Mouse (Mus musculus): ENCODE measurements at regions not wholly inside any gene's neighbourhood (a gene's known extent, or its start where the extent isn't known, plus 50 kb on each side); places are given as distances from the start of the nearest gene placed in this dataset.

- Histone ChIP-seq H3K4me2 (replicated peaks; ENCODE audit: low read depth, low read length) (no peak overlapping the region), H3K9me3 (ENCODE audit: low read length) (no peaks in the 10 kb centered on the region), H3K27ac (ENCODE audit: low read length) (no peak overlapping the region), H3K36me3 (ENCODE audit: insufficient read depth, low read length) (no peaks in the 10 kb centered on the region), H3K4me3 (ENCODE audit: low read depth, low read length) (no peak overlapping the region), H3K9ac (replicated peaks; ENCODE audit: low read depth) (no peak overlapping the region), H3K27me3 (replicated peaks; ENCODE audit: insufficient read depth, low read length) (no peaks in the 10 kb centered on the region), H3K4me1 (ENCODE audit: insufficient read depth, low read depth, low read length) (no peaks in the 10 kb centered on the region)
- WGBS: 65% methylated on average over 4 of the region's 4 CpGs
- no peak for TF ChIP-seq EP300 (IDR thresholded peaks at IDR 0.05)
- TF ChIP-seq CTCF (IDR thresholded peaks at IDR 0.05): no peak
- no peak for ATAC-seq
- no peak for DNase-seq (ENCODE audit: low spot score)
These were observed 293.8 kb upstream of the Tnp1 start for GRCm38 (mm10) chr1:73309556-73309955.

DNA sequence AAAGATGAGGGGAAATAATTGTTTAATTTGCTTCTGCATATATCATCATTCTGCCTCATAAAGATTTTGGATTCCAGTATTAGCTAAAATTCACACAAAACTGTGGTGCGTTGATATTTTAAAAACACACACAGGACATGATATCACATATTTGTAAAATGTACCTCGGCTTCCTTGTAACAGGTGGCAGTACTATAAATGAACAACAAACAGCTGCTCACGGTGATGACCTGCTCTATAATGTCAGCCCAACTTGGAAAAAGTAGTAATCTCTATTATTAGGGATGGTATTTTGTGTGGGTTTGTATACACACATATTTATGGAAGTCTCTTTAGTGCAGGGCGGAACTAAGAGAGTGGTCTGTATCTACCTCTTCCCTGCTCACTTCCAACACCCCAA, 292.7 kb upstream of the Tnp1 start:
- WGBS: 88% methylated on average over 4 of the region's 4 CpGs
- TF ChIP-seq CTCF (IDR thresholded peaks at IDR 0.05): no peak

GRCm38 (mm10) chr1:73307194-73307593, 291.5 kb upstream of the Tnp1 start:
- Histone ChIP-seq H3K9me3 (ENCODE audit: low read length) (no peaks in the 10 kb centered on the region), H3K27me3 (replicated peaks; ENCODE audit: insufficient read depth, low read length) (no peaks in the 10 kb centered on the region), H3K27ac (ENCODE audit: low read length) (no peak overlapping the region), H3K4me2 (replicated peaks; ENCODE audit: low read depth, low read length) (no peak overlapping the region), H3K9ac (replicated peaks; ENCODE audit: low read depth) (no peak overlapping the region), H3K4me3 (ENCODE audit: low read depth, low read length) (no peak overlapping the region), H3K4me1 (ENCODE audit: insufficient read depth, low read depth, low read length) (no peaks in the 10 kb centered on the region), H3K36me3 (ENCODE audit: insufficient read depth, low read length) (no peaks in the 10 kb centered on the region)
- ATAC-seq: peak; percentile 32; the same call in 1 of the 2 replicates
- DNase-seq (ENCODE audit: low spot score): peak; percentile 31
- WGBS: 11% methylated on average over 3 of the region's 3 CpGs
- TF ChIP-seq CTCF (IDR thresholded peaks at IDR 0.05): no peak
- TF ChIP-seq EP300 (IDR thresholded peaks at IDR 0.05): no peak

More for the DNA sequence above, 292.7 kb upstream of the Tnp1 start:
- Histone ChIP-seq H3K4me1 (ENCODE audit: insufficient read depth, low read depth, low read length) (no peaks in the 10 kb centered on the region), H3K27me3 (replicated peaks; ENCODE audit: insufficient read depth, low read length) (no peaks in the 10 kb centered on the region), H3K9me3 (ENCODE audit: low read length) (no peaks in the 10 kb centered on the region), H3K27ac (ENCODE audit: low read length) (no peak overlapping the region), H3K4me3 (ENCODE audit: low read depth, low read length) (no peak overlapping the region), H3K9ac (replicated peaks; ENCODE audit: low read depth) (no peak overlapping the region), H3K4me2 (replicated peaks; ENCODE audit: low read depth, low read length) (no peak overlapping the region), H3K36me3 (ENCODE audit: insufficient read depth, low read length) (no peaks in the 10 kb centered on the region)
- DNase-seq (ENCODE audit: low spot score): no peak
- ATAC-seq: no peak

GRCm38 (mm10) chr1:73299978-73300688, 284.4 kb upstream of the Tnp1 start:
- Histone ChIP-seq H3K27ac (ENCODE audit: low read length) (no peak overlapping the region), H3K36me3 (ENCODE audit: insufficient read depth, low read length) (no peaks in the 10 kb centered on the region), H3K4me3 (ENCODE audit: low read depth, low read length) (no peak overlapping the region), H3K9ac (replicated peaks; ENCODE audit: low read depth) (no peak overlapping the region), H3K4me2 (replicated peaks; ENCODE audit: low read depth, low read length) (no peak overlapping the region), H3K27me3 (replicated peaks; ENCODE audit: insufficient read depth, low read length) (no peaks in the 10 kb centered on the region), H3K4me1 (ENCODE audit: insufficient read depth, low read depth, low read length) (no peaks in the 10 kb centered on the region), H3K9me3 (ENCODE audit: low read length) (no peaks in the 10 kb centered on the region)
- TF ChIP-seq EP300 (IDR thresholded peaks at IDR 0.05) (no peak), CTCF (IDR thresholded peaks at IDR 0.05) (no peak)
- no peak for ATAC-seq
- no peak for DNase-seq (ENCODE audit: low spot score)
- 32% methylated on average over 4 of the region's 4 CpGs for WGBS

DNA sequence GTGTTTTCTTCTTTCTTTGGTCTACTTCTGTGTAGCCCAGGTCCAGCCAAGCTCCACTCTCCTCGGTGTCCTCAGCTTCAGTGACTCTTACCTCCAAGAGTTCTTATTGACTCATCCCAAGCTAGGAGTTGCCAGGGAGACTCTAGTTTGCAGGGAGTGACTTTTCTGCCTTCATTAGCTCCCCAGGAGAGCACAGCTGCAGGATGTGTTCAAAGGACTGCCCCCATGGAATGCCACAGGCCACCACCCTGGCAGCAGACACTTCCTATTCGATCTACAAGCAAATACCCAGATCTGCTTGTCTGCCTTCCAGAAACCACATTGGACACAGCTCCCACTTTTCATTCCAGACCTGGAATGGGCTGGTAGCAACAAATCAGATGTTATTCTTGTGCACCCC, 269.6 kb upstream of the Tnp1 start:
- Histone ChIP-seq H3K4me1 (ENCODE audit: insufficient read depth, low read depth, low read length) (no peaks in the 10 kb centered on the region), H3K9me3 (ENCODE audit: low read length) (no peaks in the 10 kb centered on the region), H3K36me3 (ENCODE audit: insufficient read depth, low read length) (no peaks in the 10 kb centered on the region), H3K27me3 (replicated peaks; ENCODE audit: insufficient read depth, low read length) (no peaks in the 10 kb centered on the region), H3K4me2 (replicated peaks; ENCODE audit: low read depth, low read length) (no peak overlapping the region), H3K9ac (replicated peaks; ENCODE audit: low read depth) (no peak overlapping the region), H3K4me3 (ENCODE audit: low read depth, low read length) (no peak overlapping the region), H3K27ac (ENCODE audit: low read length) (no peak overlapping the region)
- ATAC-seq: no peak
- WGBS: 80% methylated on average over 2 of the region's 2 CpGs
- no peak for TF ChIP-seq EP300 (IDR thresholded peaks at IDR 0.05)
- TF ChIP-seq CTCF (IDR thresholded peaks at IDR 0.05): no peak
- DNase-seq (ENCODE audit: low spot score): no peak

- WGBS: 36% methylated on average over 2 of the region's 2 CpGs
- TF ChIP-seq CTCF (IDR thresholded peaks at IDR 0.05) (peak; percentile 82), EP300 (IDR thresholded peaks at IDR 0.05) (no peak)
- Histone ChIP-seq H3K9ac (replicated peaks; ENCODE audit: low read depth) (no peak overlapping the region), H3K27me3 (replicated peaks; ENCODE audit: insufficient read depth, low read length) (no peaks in the 10 kb centered on the region), H3K4me3 (ENCODE audit: low read depth, low read length) (no peak overlapping the region), H3K4me1 (ENCODE audit: insufficient read depth, low read depth, low read length) (no peaks in the 10 kb centered on the region), H3K9me3 (ENCODE audit: low read length) (no peaks in the 10 kb centered on the region), H3K4me2 (replicated peaks; ENCODE audit: low read depth, low read length) (no peak overlapping the region), H3K36me3 (ENCODE audit: insufficient read depth, low read length) (no peaks in the 10 kb centered on the region), H3K27ac (ENCODE audit: low read length) (no peak overlapping the region)
- DNase-seq (ENCODE audit: low spot score) (peak; percentile 73), ATAC-seq (peak; percentile 26; the same call in 1 of the 2 replicates)
These were observed 258.8 kb upstream of the Tnp1 start for GRCm38 (mm10) chr1:73274480-73274879.
